Mouse (Mus musculus) frontal cortex, postnatal 10 days (tissue): ENCODE measurements at regions not wholly inside any gene's neighbourhood (a gene's known extent, or its start where the extent isn't known, plus 50 kb on each side); places are given as distances from the start of the nearest gene placed in this dataset.
A peak's percentile ranks its signal among the peaks of the same experiment; 100 is the strongest.

Source experiments
- DNase-seq, 2 experiments: peaks; one replicate each; pipeline ENCODE4 v3.0.0; 2022; ENCODE audit warnings: low spot score in 2 of 2, mixed read lengths in 1 of 2

DNA sequence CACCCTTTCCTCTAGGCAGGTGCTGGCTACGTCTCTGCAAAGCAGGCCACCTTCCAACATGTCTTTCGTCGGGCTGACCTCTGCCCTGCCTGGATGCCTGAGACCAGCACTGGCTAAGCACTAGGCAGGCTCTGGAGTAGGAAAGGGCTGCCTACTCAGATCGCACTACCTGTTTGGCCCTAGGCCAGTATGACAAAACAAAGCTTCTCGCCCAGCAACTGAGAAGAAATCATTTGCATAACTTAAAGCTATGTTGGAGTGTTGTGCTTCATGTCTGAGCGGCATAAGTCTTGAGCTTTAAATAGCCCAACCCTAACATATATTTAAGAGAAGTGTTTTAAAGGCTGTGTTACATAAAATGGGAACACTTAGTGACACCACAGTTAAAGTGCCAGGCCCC lies 189.9 kb upstream of the Acvr2a start:
- DNase-seq = peak in 1 of 2 experiments; percentile 10

GRCm38 (mm10) chr2:48624461-48624860 lies 189.4 kb upstream of the Acvr2a start:
- DNase-seq = no peak

DNA sequence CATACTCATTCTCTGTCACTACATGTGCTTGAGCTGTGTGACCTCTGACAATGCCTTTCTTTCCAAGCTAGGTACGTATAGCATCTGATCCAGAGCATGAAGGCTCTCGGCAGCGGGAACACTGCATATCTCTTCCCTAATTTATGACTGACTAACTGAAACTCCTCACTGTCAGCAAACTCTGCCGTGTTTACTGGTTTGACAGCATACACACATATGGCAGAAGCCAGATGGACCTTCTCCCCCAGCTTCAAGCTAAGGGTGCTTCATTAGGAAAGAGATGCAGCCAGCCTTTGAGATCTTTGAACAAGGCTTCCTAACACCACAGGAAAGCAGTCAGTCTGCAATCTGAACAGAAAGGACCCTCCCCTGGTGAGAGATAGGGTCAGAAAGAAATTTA lies 186.9 kb upstream of the Acvr2a start:
- DNase-seq = no peak

DNA sequence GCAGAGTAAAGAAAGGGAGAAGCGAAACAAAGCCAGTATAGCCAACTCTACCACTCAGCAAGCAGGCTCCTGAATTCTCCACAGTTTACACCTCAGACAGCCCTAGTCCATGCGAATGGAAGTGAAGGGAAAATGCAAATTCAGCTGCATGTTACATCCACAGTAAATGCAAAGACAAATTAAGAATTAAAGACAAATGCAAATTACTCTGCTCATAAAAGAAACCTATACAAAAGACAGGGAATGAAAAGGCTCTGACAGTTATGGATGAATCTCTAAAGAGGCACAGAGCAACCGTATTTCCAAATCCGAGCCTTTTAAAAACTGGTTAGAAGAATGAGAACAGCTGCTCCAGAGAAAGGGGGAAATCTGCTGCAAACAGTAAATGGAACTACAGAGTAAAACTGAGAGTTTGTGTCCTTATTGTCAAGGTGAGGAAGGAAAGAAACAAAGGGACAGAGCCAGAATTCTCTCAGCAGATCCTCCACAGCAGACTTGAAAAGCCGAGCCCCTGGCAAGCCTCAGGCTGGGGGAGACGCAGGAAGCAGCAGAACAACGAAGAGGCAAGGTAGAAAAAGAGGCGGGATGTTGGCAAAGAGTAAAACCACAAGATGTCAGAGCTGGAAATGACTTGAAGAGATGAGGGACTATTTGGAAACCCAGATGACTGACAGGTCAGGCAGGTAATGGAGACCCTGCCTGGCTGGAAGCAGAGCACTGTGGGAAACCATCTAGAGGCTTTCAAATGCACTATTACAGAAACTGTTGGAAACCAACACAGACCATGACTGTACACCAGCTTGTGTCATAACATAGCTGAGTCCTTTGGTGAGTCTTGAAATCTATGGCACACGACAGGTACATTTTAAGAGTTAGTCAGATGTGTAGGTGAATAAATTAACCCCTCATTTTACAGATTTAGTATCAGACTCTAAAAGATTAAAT lies 184.5 kb upstream of the Acvr2a start:
- DNase-seq = no peak

DNA sequence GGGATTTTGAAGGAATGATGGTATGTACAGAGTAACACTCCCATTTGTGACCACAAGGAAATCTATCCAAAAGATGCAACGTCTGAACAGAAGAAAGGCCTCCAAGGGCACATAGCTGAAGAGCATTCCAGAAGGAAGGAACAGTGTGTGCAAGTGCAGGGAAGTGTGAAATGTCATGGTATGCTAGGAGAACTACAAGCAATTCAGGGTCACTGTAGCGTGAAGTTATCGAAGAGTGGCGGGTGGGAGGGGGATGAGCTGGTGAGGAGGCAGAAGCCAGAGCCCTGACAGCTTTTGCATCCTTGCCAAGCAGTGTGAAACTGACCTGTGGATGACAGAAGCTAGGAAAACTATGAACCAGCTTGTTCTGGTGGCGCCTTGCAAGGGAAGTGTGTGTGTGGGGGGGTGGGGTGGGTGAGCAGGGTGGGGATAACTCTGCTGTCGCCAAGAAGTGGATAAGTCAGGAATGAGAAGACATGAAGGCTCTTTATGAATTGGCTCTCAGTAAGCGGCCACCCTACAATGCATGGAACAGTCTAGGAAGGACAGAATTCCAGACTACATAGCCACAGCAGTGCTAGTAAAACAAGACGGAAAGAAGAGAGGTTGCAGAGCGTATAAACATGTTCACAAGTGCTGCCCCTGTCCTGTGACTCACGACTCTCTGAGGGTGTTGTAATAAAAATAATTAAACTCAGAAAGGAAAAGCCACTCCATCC lies 179.3 kb upstream of the Acvr2a start:
- DNase-seq = no peak

GRCm38 (mm10) chr2:48636108-48636507 lies 177.8 kb upstream of the Acvr2a start:
- DNase-seq = no peak

- no peak for DNase-seq
These were observed 169.8 kb upstream of the Acvr2a start for GRCm38 (mm10) chr2:48644114-48644513.

DNA sequence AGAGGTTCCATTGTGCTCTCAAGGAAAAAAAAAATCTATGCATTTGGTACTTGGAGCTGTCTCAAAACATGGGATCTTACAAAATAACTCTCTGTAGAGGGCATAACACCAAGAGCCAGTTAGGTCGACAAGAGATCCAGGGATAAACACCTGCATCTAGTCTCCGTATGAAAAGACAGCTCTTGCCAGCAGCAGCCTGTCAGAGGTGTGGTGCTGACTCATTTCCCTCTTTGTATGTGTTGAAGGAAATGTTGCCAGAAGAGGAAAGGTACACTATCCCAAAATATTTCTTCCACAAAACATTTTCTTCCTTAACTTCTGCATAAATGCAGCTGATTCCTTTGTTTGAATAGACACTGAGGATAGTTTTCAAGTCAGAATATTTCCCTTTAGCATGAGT lies 163.6 kb upstream of the Acvr2a start:
- no peak for DNase-seq

- DNase-seq = no peak
These were observed 152.7 kb upstream of the Acvr2a start for GRCm38 (mm10) chr2:48661222-48661621.

- DNase-seq = no peak
These were observed 148.8 kb upstream of the Acvr2a start for GRCm38 (mm10) chr2:48665103-48665502.

- DNase-seq = no peak
These were observed 124.8 kb upstream of the Acvr2a start for GRCm38 (mm10) chr2:48689098-48689497.

GRCm38 (mm10) chr2:48694509-48694908 lies 119.4 kb upstream of the Acvr2a start:
- DNase-seq = no peak

DNA sequence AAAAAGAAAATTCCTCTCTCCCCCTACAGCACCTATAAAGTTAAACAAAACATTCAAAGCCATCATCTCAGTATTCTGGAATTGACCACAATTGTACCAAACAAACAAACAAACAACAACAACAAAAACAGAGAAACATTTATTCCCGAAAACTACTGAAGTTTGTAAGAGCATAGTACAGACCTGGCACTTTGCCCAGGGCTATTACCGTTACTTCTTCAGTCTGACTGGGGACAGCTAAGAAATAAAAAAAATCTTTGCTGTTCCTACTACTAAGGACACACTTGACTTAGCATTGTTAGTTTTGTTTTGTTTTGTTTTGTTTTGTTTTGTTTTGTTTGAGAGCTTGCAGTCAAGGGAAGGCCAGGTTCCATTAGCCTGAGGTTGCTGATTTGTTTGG lies 113.0 kb upstream of the Acvr2a start:
- DNase-seq = no peak

DNA sequence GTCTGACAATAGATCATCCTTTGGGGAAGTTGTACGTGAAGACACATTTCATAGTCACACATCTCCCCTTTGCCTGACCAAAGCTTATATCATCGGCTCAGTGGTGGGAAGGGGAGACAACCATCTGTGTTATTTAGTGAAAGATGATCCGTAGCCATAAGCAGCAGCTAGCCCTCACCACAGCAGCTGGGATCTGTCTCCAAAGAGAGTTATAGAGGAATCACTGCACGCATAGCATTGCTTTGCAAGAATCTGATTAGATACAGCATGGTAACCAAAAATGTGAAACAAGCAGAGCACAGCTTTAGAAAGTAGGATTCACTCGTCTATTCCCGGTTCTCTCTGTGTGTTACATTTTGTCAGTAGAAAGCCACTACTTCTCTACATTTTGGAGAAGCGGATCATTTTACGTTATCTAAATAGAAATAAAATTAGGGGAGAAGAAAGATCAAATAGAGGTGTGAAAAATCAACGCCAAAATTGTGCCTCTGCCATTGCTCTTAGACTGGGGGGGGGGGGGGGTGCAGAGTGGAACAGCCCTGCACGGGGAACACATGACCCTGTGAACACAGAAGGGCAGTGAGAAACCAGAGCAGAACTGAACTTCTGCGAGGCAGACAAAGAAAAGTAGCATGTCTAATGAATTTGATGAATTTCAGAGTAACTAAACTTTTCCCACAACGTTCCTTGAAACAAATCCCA lies 108.7 kb upstream of the Acvr2a start:
- DNase-seq = no peak

DNA sequence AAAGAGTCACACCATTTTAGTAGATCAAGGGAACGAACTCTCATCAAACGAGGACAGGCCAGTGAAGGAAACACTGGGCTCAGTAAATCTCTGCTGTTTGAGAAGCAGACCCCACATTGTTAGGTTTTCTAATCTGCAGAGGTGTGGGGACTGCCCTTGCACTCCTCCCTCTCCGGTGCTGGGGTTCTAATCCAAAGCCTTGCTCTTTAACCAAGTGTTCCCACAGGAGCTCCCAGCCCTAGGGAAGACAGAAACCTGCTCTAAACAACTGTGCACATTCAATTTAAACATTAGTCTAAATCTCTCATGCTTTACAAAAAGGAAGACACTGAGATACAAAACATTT lies 108.1 kb upstream of the Acvr2a start:
- no peak for DNase-seq

DNA sequence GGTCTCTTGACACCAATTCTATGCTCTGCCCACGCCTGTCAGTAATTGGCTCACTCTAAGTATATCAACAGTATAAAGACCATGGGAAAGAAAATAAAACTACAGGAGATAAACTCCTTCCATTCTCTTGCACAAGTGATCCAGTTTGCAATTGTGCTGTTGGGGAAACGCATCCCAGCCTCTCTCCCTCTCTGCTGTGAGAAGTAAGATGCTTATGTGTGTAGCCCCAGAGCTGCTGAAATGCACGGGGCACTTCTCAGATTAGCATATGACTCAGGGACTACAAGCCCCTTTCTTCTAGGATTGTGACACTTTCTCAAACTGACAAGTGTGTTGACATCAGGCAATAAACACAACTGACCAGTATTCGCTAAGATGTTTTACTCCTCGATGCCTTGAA lies 107.7 kb upstream of the Acvr2a start:
- no peak for DNase-seq

DNA sequence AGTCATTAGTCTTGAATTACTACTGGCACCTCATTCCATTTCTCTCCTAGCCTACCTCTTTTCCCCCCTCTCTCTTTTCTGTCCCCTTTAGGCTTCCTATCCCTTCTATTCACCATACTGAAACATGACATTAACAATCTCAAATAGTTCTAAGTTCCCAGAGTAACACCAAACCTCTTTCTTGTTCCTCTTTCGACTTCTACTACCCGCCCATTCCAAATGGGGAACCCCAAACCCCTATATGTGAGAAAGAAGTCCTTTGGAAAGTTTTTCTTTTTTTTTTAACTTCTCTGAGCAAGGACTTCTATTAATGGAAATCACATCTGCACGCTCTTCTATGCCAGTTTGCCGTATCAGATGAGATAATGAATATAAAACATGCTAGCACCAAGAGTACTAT lies 97.7 kb upstream of the Acvr2a start:
- DNase-seq = no peak

- no peak for DNase-seq
These were observed 96.1 kb upstream of the Acvr2a start for GRCm38 (mm10) chr2:48717770-48718169.

DNA sequence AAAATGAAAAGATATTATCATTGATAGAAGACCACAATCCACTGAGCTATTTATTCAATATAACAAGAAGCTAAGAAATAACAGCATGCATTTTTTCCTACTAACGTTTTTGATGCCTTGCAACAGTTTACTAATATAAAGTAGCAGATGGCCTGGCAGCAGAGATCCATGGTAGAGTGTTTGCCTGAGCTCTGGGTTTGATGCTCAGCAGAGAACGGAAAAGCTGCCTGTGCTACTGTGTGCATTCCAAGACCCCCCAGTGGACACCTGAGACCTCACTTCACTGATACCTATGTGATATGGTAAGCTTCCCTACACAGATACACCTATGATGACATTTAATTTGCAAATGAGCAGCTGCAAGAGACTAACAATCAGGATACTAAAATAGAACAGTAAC lies 95.6 kb upstream of the Acvr2a start:
- no peak for DNase-seq

DNA sequence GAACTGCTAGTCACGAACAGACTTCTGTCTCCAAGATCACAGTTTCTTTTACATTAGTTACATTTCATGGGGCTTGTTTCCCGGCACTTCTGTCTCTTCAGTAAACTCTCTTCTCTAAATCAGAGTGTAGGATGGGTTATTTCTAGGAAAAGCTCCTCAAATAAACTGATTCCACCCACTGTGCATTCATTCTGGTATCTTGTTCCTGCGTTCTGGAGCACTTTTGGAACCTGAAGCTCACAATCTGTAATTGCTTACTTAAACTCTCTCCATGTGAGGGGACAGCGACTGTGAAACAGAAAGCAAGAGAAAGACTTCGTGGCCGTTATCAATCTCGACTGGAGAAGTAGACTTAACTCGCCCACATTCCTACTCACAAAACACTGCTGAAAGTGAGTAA lies 83.1 kb upstream of the Acvr2a start:
- no peak for DNase-seq

DNA sequence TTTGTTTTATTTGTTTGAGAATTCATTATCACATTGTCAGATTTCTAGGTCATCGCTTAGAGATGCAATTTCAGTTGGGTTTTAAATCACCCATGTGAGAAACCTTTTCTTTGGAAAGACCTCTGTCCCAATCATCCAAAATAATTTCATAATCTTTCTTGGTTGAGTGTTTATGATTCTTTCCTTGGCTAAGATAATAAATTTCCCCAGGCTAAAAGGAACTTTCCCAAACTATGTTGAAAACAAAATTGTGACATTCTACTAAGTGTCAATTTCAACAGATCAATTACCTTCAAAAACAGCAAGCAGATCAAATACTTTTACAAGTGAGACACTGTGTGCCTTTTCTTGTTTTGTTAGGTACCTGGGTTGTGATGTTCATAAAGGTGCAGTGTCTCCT lies 80.0 kb upstream of the Acvr2a start:
- no peak for DNase-seq

- no peak for DNase-seq
These were observed 79.4 kb upstream of the Acvr2a start for GRCm38 (mm10) chr2:48734521-48734920.

- no peak for DNase-seq
These were observed 77.6 kb upstream of the Acvr2a start for GRCm38 (mm10) chr2:48736312-48736711.
